Mouse (Mus musculus) heart, postnatal 36 days (tissue): ENCODE data around the gene Wwp2. TPM values are rescaled to one million over a fixed set of nuclear protein-coding genes. Genes with fewer than 3 reads are reported as not detected.
"Not testable (repeated sequence)": the region's sequence is repeated elsewhere in the genome, so short reads cannot be mapped to it uniquely, and the experiment has no call there.

Source experiments
- DNase-seq, 2 experiments: peaks; one replicate each; pipeline ENCODE4 v3.0.0; 2021 to 2022
- intact Hi-C: fragments of 180-260 bp; cut with DNase I; formaldehyde crosslinking; loops from one replicate; pipeline ENCODE4 v1.15.1; 2025
- total RNA-seq, 2 experiments: library from RNA; stranded (reverse); gene quantifications; 2 replicates each; pipeline ENCODE4 v1.2.3; 2021

Wwp2 gene
- total RNA-seq, 2 experiments from 2014 or later, result 23.9 to 26.1 TPM

DNA sequence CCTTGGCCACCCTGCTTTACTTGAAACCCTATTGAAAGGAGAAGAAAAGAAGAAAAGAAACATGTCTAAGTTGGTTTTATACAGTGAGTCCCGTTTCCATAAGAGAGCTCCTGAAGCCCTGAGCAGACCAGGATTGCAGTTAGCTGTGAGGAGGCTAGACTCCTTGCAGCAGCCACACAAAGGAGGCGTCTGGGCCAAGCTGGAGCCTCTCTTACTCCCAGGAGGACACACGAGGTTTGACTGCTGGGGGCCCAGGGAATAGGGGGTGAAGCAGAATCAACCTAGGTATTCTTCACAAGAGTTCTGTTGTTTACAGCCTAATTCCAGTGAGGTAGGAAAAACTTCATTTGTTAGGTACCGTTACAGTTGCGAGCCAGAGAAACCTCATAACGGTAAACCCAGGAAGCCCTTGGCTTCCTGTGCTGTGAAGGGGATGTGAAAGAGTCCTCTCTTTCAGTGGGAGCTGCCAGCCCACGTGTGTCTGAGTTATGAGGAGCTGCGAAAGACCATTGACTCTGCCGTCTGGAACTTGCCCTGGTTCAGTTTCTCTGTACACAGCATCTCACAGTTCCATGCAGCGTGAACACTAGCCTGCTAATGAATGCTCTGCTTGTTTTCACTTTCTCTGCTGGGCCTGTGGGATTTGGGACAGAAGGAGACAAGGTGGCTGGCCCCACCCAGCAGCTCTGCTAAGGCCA is 36.4 kb downstream of the Wwp2 start:
- intact Hi-C loops, result no loop called here

DNA sequence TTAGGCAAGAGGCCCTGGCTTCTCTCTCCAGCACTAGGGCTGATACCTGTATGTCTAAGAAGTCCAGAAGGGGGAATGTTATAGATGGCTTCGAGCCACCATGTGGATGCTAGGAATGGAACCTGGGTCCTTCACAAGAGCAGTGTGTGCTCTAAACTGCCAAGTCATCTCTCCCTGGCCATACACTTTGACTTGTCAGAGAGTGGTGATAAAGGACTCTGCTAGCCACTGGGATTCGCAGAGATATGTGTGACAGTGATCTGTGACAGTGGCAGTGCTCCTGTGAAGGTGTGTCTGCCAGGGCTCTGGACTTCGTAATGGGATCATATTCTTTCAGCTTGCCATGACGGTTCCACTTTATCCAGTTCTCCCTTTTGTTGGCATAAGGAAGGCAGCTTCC is 37.2 kb downstream of the Wwp2 start:
- intact Hi-C loops, result no loop called here

More for the DNA sequence above, 36.4 kb downstream of the Wwp2 start:
- DNase-seq, result no peak

DNA sequence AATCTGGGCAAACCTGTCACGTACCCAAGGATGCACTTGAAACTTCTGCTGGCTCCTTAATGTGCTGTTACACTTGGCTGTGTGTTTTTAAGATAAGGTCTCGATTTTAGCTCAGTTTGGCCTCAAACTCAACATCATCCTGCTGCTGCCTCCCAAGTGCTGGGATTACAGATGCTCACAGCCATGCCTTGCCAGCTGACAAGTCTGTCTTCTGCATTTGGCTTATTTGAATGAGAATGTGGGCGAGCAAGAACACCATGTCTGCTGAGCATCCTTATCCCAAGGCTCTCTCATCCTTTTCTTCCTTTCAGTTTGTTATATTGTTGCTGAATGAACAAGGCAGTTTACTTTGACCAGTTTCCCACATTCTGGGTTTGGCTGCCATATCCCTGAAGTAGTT is 39.4 kb downstream of the Wwp2 start:
- intact Hi-C loops, result no loop called here
- DNase-seq, result no peak

More for the DNA sequence above, 37.2 kb downstream of the Wwp2 start:
- DNase-seq, result no peak

DNA sequence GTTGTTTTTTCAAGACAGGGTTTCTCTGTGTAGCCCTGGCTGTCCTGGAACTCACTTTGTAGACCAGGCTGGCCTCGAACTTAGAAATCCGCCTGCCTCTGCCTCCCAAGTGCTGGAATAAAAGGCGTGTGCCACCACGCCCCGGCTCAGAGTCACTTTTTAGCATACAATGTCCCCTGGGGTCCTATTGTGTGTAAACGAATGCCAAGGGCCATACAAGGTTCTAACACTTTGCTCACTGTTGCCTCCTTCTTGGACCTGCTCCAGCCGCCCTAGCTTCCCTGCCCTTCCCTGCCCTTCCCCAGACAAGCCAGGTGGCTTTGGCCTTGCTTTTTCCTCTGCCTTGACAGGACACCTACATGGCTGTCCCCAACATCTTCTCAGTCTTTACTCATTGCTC is 40.6 kb downstream of the Wwp2 start:
- DNase-seq, intact Hi-C loops: not testable (repeated sequence)

DNA sequence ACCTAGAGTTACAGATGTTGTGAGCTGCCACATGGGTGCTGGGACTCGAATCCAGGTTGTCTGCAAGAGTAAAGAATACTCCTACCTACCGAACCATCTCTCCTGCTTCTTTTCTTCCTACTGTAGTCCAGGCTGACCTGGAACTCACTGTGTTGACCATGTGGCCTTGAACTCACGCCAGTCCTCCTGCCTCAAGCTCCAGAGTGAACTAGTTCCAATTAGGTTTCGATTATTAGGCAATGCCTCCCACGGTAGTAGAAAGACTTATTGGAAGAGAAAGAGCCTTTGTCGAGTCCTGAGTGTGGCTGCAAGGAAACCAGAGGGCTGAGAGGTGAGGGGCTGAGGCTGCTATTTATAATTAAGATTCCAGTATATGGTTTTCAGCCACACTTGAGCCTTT is 42.6 kb downstream of the Wwp2 start:
- no peak for DNase-seq
- intact Hi-C loops, result no loop called here

DNA sequence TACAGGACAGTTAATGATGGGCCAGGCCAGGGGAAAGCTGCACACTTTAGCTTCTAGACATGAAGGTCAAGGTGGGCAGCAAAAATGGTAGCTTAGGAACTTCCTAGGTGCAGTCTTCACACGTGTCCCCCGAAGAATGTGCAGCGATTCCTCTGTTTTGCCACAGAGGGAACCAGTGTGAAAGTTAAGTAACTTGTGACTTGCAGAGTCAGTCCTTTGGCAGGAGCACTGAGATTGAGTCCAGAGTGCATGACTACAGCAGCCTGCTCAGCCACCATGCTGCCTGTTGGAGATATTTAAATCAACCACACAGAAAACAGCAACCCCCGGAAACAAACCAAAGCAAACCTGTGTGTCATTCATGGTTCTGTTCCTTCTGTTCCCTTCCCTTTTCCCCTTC is 44.3 kb downstream of the Wwp2 start:
- DNase-seq, result no peak
- intact Hi-C loops, result no loop called here

DNA sequence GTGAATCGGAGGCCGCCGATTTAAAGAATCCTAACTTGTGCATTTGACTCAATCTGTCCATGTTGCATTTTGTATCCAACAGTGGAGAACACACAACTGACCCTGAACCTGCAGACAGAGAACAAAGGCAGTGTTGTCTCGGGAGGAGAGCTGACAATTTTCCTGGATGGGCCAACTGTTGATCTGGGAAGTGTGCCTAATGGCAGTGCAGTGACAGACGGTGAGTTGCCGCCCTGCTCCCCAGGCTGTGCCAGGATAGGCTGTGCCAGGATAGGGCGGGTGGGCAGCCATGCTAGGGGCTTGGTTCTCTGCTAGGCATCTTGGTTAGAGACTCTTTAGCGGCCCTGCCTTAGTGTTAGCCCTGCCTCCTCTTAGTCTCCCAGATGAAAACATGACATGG is 47.1 kb downstream of the Wwp2 start:
- intact Hi-C loops, result no loop called here
- DNase-seq, result peak in 1 of 2 experiments; percentile 11

DNA sequence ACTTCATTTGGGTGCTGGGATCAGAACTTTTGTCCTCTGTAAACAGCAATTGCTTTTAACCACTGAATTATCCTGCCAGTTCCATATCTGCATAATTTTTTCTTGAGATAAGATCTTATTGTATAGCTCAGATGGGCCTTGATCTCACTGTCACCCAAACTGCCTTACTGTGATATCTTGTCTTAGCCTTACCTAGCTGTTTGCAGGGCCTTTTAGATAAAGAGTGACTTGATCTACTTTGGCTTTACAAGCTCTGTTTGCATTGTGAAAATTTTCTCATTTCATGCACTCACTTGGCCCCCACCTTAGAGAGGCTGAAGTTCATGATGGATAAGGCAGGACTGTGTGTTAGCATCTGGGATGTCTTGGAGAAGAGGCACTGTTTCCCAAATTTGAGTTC is 48.8 kb downstream of the Wwp2 start:
- DNase-seq, result no peak

DNA sequence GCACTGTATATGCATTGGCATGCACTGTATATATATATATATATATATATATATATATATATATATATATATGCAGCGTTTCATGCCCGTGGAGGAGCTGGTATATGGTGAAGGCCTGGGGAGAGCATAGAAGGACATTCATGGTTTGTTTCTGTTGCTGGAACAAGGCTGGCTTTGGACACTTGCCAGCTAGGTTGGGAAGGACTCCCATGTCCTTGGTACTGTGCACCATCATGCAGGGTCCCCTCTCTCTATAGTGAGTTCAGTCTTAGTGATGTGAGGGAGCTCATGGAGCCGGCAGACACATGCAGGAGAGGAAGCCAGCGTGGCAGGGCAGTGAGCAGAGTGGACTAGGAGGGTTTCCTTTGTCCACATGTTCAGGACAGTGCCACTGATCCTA is 52.4 kb downstream of the Wwp2 start:
- DNase-seq, result no peak
- intact Hi-C loops, result no loop called here

More for the DNA sequence above, 48.8 kb downstream of the Wwp2 start:
- intact Hi-C loops, result no loop called here

DNA sequence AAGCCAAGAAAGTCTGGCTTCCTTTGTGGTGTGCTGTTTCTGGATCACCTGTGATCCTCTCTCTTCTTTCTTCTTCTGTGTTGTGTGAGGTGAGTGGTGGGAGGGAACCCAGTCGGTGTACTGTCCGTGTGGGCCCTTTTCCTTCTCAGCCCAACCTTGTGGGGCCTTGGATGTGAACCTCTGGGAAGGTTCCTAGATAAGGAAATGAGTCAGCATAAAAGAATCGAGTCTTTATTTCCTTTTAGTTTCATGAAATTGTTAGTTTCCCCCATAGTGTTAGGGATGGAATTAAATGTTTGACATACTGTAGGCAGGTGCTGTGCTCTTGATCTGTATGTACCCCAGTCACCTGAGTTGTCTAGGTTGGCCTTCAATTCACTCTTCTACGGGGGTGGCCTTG is 52.9 kb downstream of the Wwp2 start:
- DNase-seq, result no peak
- intact Hi-C loops, result no loop called here

DNA sequence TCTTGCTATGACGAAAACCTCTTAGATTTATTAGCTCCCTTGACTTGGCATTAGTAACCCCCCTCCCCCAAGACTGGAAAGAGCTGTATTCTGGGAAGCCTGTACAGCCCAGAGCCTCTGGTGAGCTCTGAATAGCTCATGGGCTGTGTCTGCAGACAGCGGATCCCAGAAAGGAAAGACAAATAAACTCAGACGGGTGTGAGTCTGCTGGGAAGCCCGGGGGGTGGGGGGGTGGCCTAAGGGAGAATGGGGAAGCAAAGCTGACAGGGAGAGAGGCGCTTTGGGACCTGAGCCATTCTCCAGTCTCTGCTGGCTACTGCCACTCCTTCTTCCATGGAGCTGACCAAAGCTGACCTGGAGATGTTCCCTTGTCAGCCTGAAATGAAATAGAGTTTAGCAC is 53.8 kb downstream of the Wwp2 start:
- intact Hi-C loops, result no loop called here
- no peak for DNase-seq

DNA sequence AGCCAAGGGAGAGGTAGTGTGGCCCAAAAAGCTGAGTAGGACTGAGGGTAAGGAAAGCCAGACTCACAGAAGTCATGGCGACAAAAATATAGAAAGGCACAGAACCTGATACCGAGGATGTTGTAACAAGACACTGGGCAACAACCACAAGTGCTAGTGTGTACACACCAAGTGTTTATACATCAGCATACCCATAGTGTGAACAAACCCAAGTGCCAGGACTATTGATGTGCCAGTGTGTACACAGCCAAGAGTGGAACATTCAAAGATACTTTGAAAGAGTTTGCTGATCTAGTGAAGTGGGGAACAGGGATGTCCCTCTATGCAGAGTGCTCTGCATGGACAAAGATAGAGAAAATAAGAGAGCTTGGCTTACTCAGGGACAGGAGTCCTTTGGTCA is 54.5 kb downstream of the Wwp2 start:
- DNase-seq, result no peak
- intact Hi-C loops, result no loop called here

DNA sequence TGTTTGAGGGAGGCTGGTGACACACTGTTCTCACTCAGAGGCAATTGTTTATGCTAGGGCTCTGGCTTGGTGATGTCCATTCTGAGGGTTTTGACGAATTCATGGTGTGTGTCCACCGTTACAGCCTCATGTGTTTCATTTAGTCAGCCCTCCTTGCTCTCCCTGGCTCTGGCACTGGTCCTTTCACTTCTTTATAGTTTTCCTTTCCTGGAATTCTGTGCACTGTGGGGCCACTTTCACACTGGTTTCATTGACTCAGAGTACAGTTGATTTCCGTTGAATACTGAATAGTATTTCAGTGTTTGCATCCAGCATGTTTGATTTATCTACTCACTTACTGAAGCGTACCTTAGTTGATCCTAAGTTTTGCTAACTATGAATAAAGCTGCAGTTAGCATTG is 55.0 kb downstream of the Wwp2 start:
- intact Hi-C loops, result no loop called here
- no peak for DNase-seq

DNA sequence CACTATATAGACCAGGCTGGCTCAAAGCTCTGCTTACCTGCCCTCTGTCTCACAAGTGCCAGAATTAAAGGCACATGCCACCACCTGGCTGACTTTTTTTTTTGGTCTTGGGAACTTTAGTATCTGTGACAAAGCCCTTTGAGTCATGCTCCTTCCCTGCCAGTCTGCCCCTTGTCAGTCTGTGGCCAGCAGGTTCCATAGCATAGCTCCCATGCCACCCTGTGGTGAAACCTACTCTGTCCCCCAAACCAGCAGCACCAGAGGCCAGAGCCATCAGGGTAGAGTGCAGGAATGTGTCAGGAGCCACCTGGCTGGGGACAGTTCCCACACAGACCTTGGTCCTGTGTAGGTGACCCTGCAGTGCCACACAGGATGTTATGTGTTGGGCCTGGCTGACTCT is 55.7 kb downstream of the Wwp2 start:
- intact Hi-C loops, result no loop called here
- DNase-seq, result no peak

DNA sequence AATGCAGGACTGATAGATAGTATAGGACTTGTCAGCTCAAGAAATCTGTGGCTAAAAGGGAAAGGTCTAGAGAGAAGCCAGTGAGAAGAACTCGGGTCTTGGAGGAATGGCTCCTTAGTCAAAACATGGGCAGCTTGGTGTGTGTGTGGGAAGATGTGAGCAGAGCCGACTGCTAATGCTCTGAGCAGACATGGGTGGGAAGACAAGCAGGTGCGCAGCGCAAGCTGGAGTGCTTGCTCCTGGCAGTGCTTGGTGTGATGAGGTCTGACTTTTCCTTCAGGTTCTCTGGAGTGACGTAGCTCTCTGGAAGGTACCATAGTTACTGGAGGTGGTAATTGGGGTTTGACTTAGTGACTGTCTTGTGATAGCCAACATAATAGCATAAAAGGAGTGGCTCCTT is 56.6 kb downstream of the Wwp2 start:
- intact Hi-C loops, result no loop called here
- DNase-seq, result no peak

DNA sequence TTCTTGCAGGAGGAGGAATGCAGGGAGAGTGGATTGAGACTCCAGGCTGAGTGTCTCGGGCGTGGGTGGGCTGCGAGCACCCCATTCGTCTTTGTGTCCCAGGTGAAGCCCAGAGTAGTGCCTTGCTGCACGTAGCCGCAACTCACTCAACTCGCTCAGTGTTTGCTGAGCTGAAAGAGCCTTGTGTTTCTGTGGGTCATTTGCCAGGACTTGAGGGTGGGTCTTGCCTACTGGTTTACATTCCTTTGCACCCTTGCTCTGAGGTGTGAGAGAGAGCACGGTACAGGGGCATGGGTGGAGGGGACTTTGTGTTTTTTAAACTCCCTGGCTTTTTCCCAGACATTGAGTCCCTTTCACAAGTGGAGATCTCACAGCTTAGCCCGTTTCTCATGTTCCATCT is 59.3 kb downstream of the Wwp2 start:
- no peak for DNase-seq
- intact Hi-C loops, result loop anchor here (5.0 kb wide), 1 partner anchor 47 kb away; no protein-coding TSS in a partner anchor

DNA sequence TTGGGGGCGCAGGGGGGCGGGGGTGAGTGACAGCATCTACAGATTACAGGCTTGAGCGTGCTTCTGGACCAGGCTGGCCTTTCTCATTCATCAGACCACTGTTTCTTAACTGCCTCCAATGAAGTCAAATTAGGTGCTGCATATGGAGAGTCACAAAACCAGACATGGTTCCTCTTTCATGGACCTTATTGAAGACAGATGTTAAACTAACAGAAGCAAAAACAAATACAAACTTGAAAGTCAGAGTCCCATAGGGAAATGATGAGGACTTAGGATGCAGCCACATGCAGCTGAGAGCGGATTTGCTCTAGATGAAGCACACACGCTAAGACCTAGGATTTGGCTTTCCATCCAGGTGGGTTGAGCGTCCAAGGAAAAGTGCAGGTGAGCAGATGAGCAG is 61.5 kb downstream of the Wwp2 start:
- intact Hi-C loops, result loop anchor here (5.0 kb wide), 1 partner anchor 45 kb away; no protein-coding TSS in a partner anchor
- DNase-seq, result no peak

DNA sequence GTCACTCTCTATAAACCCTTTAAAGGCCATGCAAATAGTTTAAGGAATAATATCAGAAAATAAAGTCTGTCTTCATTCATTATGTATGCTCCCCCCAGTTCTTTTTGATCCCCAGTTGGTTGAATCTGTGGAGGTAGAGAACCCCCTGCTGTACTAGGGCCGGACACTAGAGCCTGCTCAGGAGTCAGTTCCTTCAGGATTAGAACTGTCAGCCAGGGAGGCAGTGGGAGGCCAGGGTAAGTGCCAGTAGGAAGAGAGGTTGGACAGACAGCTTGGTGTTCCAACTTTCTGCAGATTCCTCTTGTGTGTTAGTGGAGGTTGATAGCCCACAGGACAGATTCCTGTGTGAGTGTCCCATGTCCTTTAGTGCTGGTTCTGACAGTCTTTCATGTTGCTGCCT is 62.2 kb downstream of the Wwp2 start:
- DNase-seq, result no peak
- intact Hi-C loops, result loop anchor here (5.0 kb wide), 1 partner anchor 44 kb away; no protein-coding TSS in a partner anchor

DNA sequence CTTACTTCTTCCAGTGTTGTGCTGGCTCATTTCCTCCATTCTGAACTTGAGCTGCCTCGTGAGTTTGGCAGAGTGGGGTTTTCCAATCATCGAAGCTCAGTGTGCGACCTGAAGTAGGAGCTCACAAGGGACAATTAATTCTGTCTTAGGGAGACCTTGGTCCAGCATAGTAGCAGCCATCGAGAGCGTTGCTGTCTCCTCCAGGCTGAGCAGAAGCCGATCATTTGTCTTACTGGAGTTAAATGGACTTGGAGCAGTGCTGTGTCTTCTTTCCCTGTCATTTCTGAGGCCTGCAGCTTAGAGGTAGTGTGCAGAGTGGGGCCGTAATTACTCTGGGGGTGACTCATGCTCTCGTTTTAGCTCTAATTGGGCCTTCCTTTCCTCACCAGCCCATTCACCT is 62.6 kb downstream of the Wwp2 start:
- intact Hi-C loops, result loop anchor here (5.0 kb wide), 1 partner anchor 43 kb away; no protein-coding TSS in a partner anchor
- no peak for DNase-seq

DNA sequence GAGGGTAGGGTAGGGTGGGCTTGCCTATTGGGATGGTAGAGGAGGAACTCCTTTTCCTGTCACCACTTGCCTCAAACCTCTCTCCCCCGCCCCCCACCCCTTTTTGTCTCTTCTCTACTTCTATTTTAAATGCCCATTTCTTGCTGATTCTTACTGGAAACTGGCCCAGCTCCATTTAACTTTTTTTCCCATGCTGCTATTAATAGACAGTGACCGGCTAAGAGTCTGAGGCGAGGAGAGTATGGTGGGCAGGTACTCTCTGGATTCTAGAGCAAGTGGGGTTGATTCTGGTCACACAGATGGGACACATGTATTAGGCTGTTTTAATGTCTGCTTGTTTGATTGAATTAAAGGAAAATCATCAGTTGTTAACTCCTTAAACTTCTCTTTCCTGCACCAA is 63.4 kb downstream of the Wwp2 start:
- intact Hi-C loops, result loop anchor here (5.0 kb wide), 1 partner anchor 43 kb away; no protein-coding TSS in a partner anchor

DNA sequence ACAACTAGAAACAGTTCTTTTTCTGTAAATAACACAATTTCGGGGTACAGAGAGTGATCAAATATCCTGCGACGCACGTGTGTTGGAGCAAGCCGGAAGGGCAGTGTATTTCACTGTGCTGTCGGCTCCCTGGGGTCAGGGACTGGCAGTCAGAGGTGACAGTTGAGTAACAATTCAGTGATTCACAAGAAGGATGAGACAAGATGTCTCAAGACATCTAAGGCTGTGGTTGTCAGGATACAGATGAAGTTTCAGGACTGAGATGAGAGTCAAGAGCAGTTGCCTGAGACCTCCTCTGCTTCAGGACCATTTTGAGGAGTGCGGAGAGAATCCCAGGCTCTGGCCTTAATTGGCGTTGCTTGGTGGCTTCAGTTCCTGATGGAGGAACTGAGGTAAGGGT is 66.2 kb downstream of the Wwp2 start:
- no peak for DNase-seq
- intact Hi-C loops, result no loop called here

More for the DNA sequence above, 63.4 kb downstream of the Wwp2 start:
- DNase-seq, result no peak

DNA sequence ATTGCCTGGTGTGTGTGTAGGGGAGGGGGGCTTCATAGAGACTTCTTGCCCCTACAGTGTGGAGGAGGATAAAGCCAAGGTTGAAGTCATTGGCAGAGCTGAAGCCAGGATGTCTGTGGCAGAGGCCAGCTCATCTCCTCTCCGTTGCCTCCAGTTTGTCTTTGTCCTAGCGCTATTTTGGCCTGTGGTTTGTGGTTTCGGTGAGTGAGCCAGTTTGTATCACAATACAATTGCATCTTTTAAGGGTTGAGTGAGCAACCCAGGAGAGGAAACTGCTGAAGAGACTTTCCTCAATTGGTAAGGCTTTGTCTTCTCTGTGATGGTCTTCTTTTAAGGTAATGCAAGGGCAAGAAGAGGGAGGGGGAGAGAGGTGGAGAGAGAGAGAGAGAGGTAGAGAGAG is 66.8 kb downstream of the Wwp2 start:
- intact Hi-C loops, result no loop called here
- DNase-seq, result no peak

DNA sequence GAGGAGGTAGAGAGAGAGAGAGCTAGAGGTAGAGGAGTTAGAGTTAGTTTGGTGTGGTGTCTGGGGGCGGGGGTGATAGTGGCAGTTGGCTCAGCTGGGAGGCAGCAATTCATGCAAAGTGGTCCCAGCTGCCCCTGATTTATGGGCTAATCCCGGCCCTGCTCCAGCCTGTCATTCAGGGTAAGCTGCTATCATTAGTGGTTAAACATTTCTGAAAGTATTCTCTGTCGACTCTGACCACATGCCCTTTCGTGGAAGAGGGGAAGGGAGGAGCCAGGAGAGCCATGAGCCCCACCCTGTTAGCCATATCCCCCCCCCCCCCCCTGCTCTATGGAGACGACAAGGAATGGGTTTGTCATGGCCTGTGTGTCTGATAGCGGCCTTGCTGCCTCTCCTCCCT is 67.2 kb downstream of the Wwp2 start:
- DNase-seq, result no peak
- intact Hi-C loops, result no loop called here
